In the genomic region with DNA sequence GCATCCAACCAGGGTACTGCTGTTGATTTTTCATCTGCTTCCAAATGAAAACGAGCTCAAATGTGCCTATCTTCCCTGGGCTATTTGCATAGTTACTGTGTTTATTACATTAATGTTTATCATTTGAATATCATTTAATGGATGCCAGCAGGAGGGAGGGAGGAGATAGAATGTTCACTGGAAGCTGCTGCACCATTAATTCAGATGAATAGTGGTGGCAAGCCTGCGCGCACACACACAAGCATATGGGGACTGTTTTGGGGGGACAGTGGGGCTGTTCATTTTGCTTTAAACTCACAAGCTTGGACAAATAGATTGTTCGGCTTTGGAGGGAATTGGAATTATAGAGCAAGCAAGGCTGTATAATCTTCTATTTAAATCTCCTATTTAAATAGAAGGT, we compare ENCODE assay signal across 18 mouse cellular contexts.
"Had no signal": no experiment of that assay in that cellular context is flagged by ENCODE, and none has a peak within 500 bp of the region (broad histone marks: within the 10 kb centered on the region; RNA-seq: fewer than 3 reads in every experiment).

No protein-coding gene starts in this region.

- ATAC-seq: liver, postnatal 0 days; lung, postnatal 0 days; midbrain, embryonic 13.5 days; midbrain, embryonic 15.5 days had no signal

- H3K4me1 ChIP-seq: liver, embryonic 15.5 days; lung, embryonic 15.5 days; megakaryocyte, embryonic 14.5 days; midbrain, embryonic 13.5 days; midbrain, embryonic 15.5 days had no signal

- DNase-seq: liver, postnatal 0 days; lung, adult 2 months; lung, postnatal 14 days; lung, postnatal 36 days; right cerebral cortex, postnatal 14 days; right cerebral cortex, postnatal 4 days; spleen, adult 18-20 months; thymus, adult 18-20 months; thymus, postnatal 14 days; thymus, postnatal 36 days had no signal

- H3K4me2 ChIP-seq: liver, embryonic 15.5 days; lung, embryonic 15.5 days; midbrain, embryonic 11.5 days; midbrain, embryonic 13.5 days; midbrain, embryonic 15.5 days had no signal

- H3K9me3 ChIP-seq: liver, embryonic 15.5 days; lung, embryonic 15.5 days; megakaryocyte, embryonic 14.5 days; midbrain, embryonic 13.5 days; midbrain, embryonic 15.5 days had no signal

- H3K36me3 ChIP-seq: liver, embryonic 15.5 days; lung, embryonic 15.5 days; midbrain, embryonic 13.5 days; midbrain, embryonic 15.5 days had no signal

- H3K27ac ChIP-seq: liver, embryonic 15.5 days; lung, embryonic 15.5 days; macrophage; midbrain, embryonic 13.5 days; midbrain, embryonic 15.5 days had no signal

- H3K9ac ChIP-seq: liver, embryonic 15.5 days; liver, postnatal 0 days; lung, embryonic 15.5 days; midbrain, embryonic 13.5 days; midbrain, embryonic 15.5 days had no signal

- H3K27me3 ChIP-seq: liver, embryonic 15.5 days; lung, embryonic 15.5 days; megakaryocyte, embryonic 14.5 days; midbrain, embryonic 13.5 days; midbrain, embryonic 15.5 days had no signal

- H3K4me3 ChIP-seq: liver, embryonic 15.5 days; lung, embryonic 15.5 days; megakaryocyte, embryonic 14.5 days; midbrain, embryonic 13.5 days; midbrain, embryonic 15.5 days had no signal
